Mouse (Mus musculus) midbrain, postnatal 0 days (tissue): ENCODE results near the gene Tnfsf18. TPM values are rescaled to one million over a fixed set of nuclear protein-coding genes. Genes with fewer than 3 reads are reported as not detected.

Source experiments
- ATAC-seq: fragments of 200-750 bp; cut with Nextera tagmentation; 2 replicates; pipeline ENCODE4 v1.8.0; 2017; ENCODE audit warnings: moderate number of reproducible peaks, mild to moderate bottlenecking, moderate TSS enrichment, moderate library complexity; ENCODE audit not compliant: low FRiP score
- DNase-seq: peaks from one replicate; pipeline ENCODE4 v3.0.0-alpha.2; 2015; ENCODE audit warnings: low spot score
- H3K27ac ChIP-seq: fragments of 300-500 bp; sonication (generic); 2 replicates; pipeline ENCODE4 v1.5.1; 2014; ENCODE audit warnings: low read depth, mild to moderate bottlenecking, low read length, mixed read lengths
- H3K27me3 ChIP-seq: fragments of 300-500 bp; sonication (generic); 2 replicates; pipeline ENCODE4 v1.6.1; 2014; ENCODE audit warnings: low read length, control low read depth, mixed read lengths; ENCODE audit not compliant: insufficient read depth
- H3K36me3 ChIP-seq: fragments of 300-500 bp; sonication (generic); 2 replicates; pipeline ENCODE4 v1.6.1; 2014; ENCODE audit warnings: low read length, control low read depth, mixed read lengths; ENCODE audit not compliant: insufficient read depth
- H3K4me1 ChIP-seq: fragments of 300-500 bp; sonication (generic); 2 replicates; pipeline ENCODE4 v1.6.1; 2014; ENCODE audit warnings: mild to moderate bottlenecking, control low read depth, antibody characterized with exemption, low read length, mixed read lengths; ENCODE audit not compliant: insufficient read depth
- H3K4me2 ChIP-seq: fragments of 300-500 bp; sonication (generic); 2 replicates; pipeline ENCODE4 v1.6.1; 2014; ENCODE audit warnings: low read depth, mild to moderate bottlenecking, low read length, mixed read lengths; ENCODE audit not compliant: poor library complexity, severe bottlenecking
- H3K4me3 ChIP-seq: fragments of 300-500 bp; sonication (generic); 2 replicates; pipeline ENCODE4 v1.5.1; 2014; ENCODE audit warnings: low read depth, mild to moderate bottlenecking, low read length, moderate library complexity
- H3K9ac ChIP-seq: fragments of 300-500 bp; sonication (generic); replicated peaks from 2 replicates; pipeline ENCODE4 v1.6.1; 2014; ENCODE audit warnings: mild to moderate bottlenecking, low read length, moderate library complexity, mixed read lengths; ENCODE audit not compliant: poor library complexity, severe bottlenecking
- H3K9me3 ChIP-seq: fragments of 300-500 bp; sonication (generic); 2 replicates; pipeline ENCODE4 v1.6.1; 2016; ENCODE audit warnings: low read length, control low read depth
- CTCF ChIP-seq: IDR thresholded peaks from 2 replicates; pipeline ENCODE4 v1.5.1; 2016; ENCODE audit warnings: antibody characterized with exemption, mild to moderate bottlenecking
- WGBS: fragments of 180-500 bp; shearing (Covaris S2); extraction: QIAGEN DNeasy Blood & Tissue Kit; methylation state at CpG from one replicate; pipeline ENCODE4 v1.1.7; 2014; 5-methylcytosine and 5-hydroxymethylcytosine counted together
- polyA plus RNA-seq: library from polyadenylated mRNA; unstranded; fragments of >200 nt; fragmentation: Nextera tagmentation; extraction: Ambion mirVana; gene quantifications from 2 replicates; pipeline ENCODE4 v1.2.1, GENCODE M21; 2015
- total RNA-seq: library from RNA; depleted of rRNA; stranded (reverse); fragments of >200 nt; gene quantifications from 2 replicates; pipeline ENCODE4 v1.2.3, GENCODE M21; 2014; rRNA removed

Tnfsf18 gene
- total RNA-seq (0.14 TPM in 1 of 2 replicates, not detected in the other), polyA plus RNA-seq (not detected in 2 replicates)

GRCm38 (mm10) chr1:161494343-161494742 lies at the start of gene Tnfsf18:
Gene Tnfsf18, plus strand, starts transcription at chr1:161494655.
- 47% methylated on average over 8 of the region's 8 CpGs for WGBS
- H3K27me3 ChIP-seq: no peaks in the 10 kb centered on the region
- no peak within 1 kb of the TSS for H3K4me3 ChIP-seq
- H3K9ac ChIP-seq: no peak within 1 kb of the TSS
- DNase-seq (peak; percentile 66), ATAC-seq (no peak)
- no peak within 1 kb of the TSS for H3K4me2 ChIP-seq
- no peak within 1 kb of the TSS for H3K27ac ChIP-seq
- no peak for TF ChIP-seq CTCF
- H3K36me3 ChIP-seq: no peaks in the 10 kb centered on the region
- H3K4me1 ChIP-seq: no peaks in the 10 kb centered on the region
- no peaks in the 10 kb centered on the region for H3K9me3 ChIP-seq

GRCm38 (mm10) chr1:161444858-161445257 lies 49.6 kb upstream of the Tnfsf18 start:
- peak; percentile 25 for TF ChIP-seq CTCF
- H3K4me2 ChIP-seq: no peak overlapping the region
- H3K27me3 ChIP-seq: no peaks in the 10 kb centered on the region
- no peak overlapping the region for H3K9ac ChIP-seq
- no peak for ATAC-seq
- H3K4me3 ChIP-seq: no peak overlapping the region
- H3K27ac ChIP-seq: no peak overlapping the region
- no peaks in the 10 kb centered on the region for H3K36me3 ChIP-seq
- no peaks in the 10 kb centered on the region for H3K4me1 ChIP-seq
- DNase-seq: no peak
- WGBS: 72% methylated on average over 7 of the region's 7 CpGs
- H3K9me3 ChIP-seq: no peaks in the 10 kb centered on the region

- Histone ChIP-seq H3K27ac (no peak overlapping the region), H3K36me3 (no peaks in the 10 kb centered on the region), H3K9ac (no peak overlapping the region), H3K4me3 (no peak overlapping the region), H3K9me3 (no peaks in the 10 kb centered on the region), H3K4me1 (no peaks in the 10 kb centered on the region), H3K4me2 (no peak overlapping the region), H3K27me3 (no peaks in the 10 kb centered on the region)
- ATAC-seq (no peak), DNase-seq (no peak)
- WGBS: 53% methylated on average over 3 of the region's 3 CpGs
- TF ChIP-seq CTCF: no peak
These were observed 42.7 kb upstream of the Tnfsf18 start for GRCm38 (mm10) chr1:161451683-161452245.

- no peaks in the 10 kb centered on the region for H3K36me3 ChIP-seq
- no peak overlapping the region for H3K9ac ChIP-seq
- H3K27me3 ChIP-seq: no peaks in the 10 kb centered on the region
- H3K9me3 ChIP-seq: no peaks in the 10 kb centered on the region
- no peak for TF ChIP-seq CTCF
- H3K4me2 ChIP-seq: no peak overlapping the region
- no peaks in the 10 kb centered on the region for H3K4me1 ChIP-seq
- H3K27ac ChIP-seq: no peak overlapping the region
- no peak overlapping the region for H3K4me3 ChIP-seq
- WGBS: 88% methylated on average over 1 of the region's 1 CpGs
- DNase-seq: no peak
- no peak for ATAC-seq
These were observed 42.2 kb upstream of the Tnfsf18 start for GRCm38 (mm10) chr1:161452250-161452649.

- Histone ChIP-seq H3K27ac (no peak overlapping the region), H3K9ac (no peak overlapping the region), H3K4me3 (no peak overlapping the region), H3K4me2 (no peak overlapping the region), H3K9me3 (no peaks in the 10 kb centered on the region), H3K27me3 (no peaks in the 10 kb centered on the region), H3K4me1 (no peaks in the 10 kb centered on the region), H3K36me3 (no peaks in the 10 kb centered on the region)
- TF ChIP-seq CTCF: no peak
- DNase-seq (peak; percentile 31), ATAC-seq (no peak)
- WGBS: 69% methylated on average over 2 of the region's 2 CpGs
These were observed 30.9 kb upstream of the Tnfsf18 start for GRCm38 (mm10) chr1:161463388-161464085.

GRCm38 (mm10) chr1:161477221-161477620 lies 17.2 kb upstream of the Tnfsf18 start:
- no peak overlapping the region for H3K9ac ChIP-seq
- no peaks in the 10 kb centered on the region for H3K9me3 ChIP-seq
- H3K4me3 ChIP-seq: no peak overlapping the region
- no peaks in the 10 kb centered on the region for H3K27me3 ChIP-seq
- H3K4me2 ChIP-seq: no peak overlapping the region
- TF ChIP-seq CTCF: no peak
- no peaks in the 10 kb centered on the region for H3K36me3 ChIP-seq
- no peaks in the 10 kb centered on the region for H3K4me1 ChIP-seq
- ATAC-seq (no peak), DNase-seq (no peak)
- no peak overlapping the region for H3K27ac ChIP-seq
- 81% methylated on average over 3 of the region's 3 CpGs for WGBS
